Mouse (Mus musculus) heart, postnatal 0 days (tissue): Measurements from ENCODE around the gene Usp25.

ENCODE experiments used
- CTCF ChIP-seq: IDR thresholded peaks from 2 replicates; pipeline ENCODE4 v1.5.1; 2016; ENCODE audit warnings: antibody characterized with exemption, control low read depth, low read depth
- EP300 ChIP-seq: IDR thresholded peaks from 2 replicates; pipeline ENCODE4 v1.6.1; 2016; ENCODE audit warnings: antibody characterized with exemption, low read depth

- TF ChIP-seq CTCF (no peak), EP300 (no peak)
These were observed 138.8 kb downstream of the Usp25 start for GRCm38 (mm10) chr16:77152288-77152687.
